Mouse (Mus musculus): ENCODE results near the gene Scyl1.

DNA sequence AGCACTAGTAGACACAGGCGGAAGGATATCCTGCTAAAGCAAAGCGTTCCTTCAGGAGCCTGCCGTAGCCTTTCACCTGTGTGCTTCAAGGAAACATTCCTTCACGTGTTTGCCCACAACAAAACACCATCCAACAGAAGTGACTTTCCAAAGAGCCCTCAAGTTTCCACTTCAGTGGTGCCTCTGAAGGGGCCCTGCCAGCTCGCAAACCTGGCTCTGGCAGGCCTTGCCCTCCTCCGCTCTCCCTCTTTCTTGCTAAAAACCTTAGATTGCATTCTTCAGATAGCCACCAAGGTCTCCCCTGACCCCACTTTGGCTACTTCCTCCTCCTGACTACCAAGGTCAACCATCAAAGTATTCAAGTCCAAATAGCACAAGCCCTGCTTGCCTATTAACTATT lies 10.3 kb upstream of the Scyl1 start:
- TF ChIP-seq CTCF (IDR thresholded peaks at IDR 0.05; ENCODE audit: extremely low read depth, insufficient read length, insufficient replicate concordance, low read depth, low read length) (no peak), POLR2A (IDR thresholded peaks at IDR 0.05; ENCODE audit: low read depth, low read length) (no peak)

Data from small intestine, adult 2 months (tissue).